Mouse (Mus musculus) forelimb bud, embryonic 11.5 days (tissue): ENCODE measurements around the gene Gm21860.
"Not testable (repeated sequence)": the region's sequence is repeated elsewhere in the genome, so short reads cannot be mapped to it uniquely, and the experiment has no call there.

Experiments
- DNase-seq: peaks from one replicate; pipeline ENCODE4 v3.0.0-alpha.2; 2012; ENCODE audit warnings: low read depth, low spot score

The Gm21860 gene

DNA sequence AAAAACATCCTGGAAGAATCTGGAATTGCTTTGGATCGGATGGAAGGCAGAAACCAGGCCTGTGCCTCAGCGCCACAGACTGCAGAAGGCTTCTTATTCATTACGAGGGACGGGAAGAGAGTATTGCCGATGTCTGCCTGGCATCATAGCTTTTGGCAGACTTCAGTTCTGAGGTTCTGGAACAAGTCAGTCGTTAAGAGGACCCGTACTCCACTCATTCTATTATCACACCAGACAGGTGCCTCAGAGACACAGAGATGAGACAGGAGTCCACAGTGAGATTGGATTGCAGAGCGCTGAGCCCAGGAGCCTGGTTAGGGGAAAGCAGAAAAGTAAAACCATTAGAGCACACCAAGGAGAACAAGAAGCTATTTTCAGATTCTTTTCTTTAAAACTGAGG lies at the start of gene Gm21860:
Gene Gm21860, minus strand, starts transcription at position 101 of the 400 bp plus-strand sequence.
- DNase-seq: not testable (repeated sequence)

DNA sequence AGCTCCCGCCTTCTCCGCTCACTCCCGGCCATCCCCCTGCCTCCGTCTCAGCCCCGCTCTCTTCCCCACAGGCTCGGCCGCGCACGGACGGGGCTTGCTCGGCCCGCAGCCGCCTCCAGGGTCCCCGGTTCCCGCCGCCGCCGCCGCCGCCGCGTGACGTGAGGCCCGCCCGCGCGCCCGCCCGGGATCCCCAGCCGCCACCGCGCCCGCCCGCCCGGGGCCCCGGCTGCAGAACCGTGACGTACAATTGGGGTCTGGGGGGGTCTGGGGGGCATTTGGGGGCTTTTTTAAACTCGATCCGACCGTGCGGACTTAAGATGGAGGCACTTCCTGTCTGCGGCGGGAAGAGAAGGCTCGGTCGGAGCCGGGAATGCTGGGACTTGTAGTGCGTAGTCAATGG lies 29.8 kb upstream of the Gm21860 start, which contains the start of gene Gm47283:
Gene Gm47283, plus strand, starts transcription at position 301 of the 400 bp plus-strand sequence.
- not testable (repeated sequence) for DNase-seq

DNA sequence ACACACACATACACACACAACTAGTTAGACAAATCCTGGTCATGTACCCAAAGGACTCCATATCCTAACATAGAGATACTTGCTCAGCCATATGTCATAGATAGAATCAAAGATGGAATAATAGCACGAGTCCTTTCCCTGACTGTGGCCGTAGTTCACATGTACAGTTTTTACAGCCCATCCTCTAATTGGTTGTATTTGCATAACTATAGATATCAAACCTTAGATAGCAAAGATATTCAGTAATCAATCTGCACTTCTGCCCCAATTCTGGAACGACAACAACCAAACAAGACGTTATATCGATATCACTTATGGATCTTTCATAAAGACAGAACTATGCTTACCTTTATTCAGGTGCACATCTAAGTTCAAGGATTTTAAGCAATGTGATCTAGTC lies 9.4 kb downstream of the Gm21860 start:
- peak; percentile 43 for DNase-seq

DNA sequence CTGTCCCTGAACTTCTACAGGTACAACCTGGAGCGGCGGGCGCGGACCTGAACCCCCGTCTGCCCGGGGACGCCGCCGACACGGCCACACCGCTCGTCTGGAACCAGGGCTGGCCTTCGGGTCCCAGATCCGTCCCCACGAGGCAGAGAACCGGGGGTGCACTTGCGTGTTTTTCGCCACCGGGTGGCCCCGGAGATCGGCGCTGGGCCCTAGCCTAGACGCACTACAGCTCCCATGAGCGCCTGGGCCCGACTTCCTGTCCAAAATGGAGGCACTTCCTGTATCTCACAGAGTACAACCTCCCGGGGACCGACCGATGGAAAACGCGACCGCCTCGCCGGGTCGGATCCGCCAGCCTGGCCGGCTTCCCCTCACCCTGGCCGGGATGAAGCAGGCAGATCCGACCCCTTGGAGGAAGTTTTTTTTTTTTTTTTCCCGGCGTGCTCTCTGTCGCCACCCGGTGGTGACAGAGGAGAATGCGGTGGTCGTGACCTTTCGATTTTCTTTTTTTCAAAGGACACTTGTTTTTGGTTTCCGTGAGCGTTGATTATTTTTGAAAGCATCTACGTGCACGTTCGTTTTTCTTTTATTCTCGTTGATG lies 10.1 kb downstream of the Gm21860 start:
- DNase-seq: peak; percentile 82

DNA sequence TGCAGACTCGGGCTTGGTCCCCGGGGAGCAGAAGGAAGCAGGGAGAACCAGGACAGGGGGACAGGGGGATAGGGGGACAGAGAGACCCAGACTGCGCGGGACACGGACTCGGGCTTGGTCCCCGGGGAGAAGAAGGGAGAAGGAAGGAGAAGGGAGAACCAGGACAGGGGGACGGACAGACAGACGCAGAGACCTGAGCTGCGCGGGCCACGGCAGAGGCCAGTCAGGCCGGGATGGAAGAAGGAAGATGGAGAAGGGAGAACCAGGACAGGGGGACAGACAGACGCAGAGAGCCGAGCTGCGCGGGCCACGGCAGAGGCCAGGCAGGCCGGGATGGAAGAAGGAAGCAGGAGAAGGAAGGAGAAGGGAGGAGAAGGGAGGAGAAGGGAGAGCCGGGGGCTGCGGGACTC lies 10.8 kb downstream of the Gm21860 start:
- peak; percentile 65 for DNase-seq

DNA sequence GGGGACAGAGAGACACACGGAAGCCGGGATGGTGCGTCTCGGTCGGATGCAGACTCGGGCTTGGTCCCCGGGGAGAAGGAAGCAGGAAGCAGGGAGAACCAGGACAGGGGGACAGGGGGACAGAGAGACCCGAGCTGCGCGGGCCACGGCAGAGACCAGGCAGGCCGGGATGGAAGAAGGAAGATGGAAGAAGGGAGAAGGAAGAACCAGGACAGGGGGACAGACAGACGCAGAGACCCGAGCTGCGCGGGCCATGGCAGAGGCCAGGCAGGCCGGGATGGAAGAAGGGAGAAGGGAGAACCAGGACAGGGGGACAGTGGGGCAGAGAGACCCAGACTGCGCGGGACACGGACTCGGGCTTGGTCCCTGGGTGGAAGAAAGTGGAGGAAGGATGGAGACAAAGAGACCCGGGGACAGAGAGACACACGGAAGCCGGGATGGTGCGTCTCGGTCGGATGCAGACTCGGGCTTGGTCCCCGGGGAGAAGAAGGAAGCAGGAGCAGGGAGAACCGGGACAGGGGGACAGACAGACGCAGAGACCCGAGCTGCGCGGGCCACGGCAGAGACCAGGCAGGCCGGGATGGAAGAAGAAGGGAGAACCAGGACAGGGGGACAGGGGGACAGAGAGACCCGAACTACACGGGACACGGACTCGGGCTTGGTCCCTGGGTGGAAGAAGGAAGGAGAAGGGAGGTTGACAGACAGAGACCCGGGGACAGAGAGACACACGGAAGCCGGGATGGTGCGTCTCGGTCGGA lies 11.4 kb downstream of the Gm21860 start:
- peak; percentile 71 for DNase-seq

DNA sequence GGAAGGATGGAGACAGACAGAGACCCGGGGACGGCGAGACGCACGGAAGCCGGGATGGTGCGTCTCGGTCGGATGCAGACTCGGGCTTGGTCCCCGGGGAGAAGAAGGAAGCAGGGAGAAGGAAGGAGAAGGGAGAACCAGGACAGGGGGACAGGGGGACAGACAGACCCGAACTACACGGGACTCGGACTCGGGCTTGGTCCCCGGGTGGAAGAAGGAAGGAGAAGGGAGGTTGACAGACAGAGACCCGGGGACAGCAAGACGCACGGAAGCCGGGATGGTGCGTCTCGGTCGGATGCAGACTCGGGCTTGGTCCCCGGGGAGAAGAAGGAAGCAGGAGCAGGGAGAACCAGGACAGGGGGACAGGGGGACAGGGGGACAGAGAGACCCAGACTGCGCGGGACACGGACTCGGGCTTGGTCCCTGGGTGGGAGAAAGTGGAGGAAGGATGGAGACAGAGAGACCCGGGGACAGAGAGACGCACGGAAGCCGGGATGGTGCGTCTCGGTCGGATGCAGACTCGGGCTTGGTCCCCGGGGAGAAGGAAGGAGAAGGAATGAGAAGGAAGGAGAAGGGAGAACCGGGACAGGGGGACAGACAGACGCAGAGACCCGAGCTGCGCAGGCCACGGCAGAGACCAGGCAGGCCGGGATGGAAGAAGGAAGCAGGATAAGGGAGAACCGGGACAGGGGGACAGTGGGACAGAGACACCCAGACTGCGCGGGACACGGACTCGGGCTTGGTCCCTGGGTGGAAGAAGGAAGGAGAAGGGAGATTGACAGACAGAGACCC lies 12.2 kb downstream of the Gm21860 start:
- peak; percentile 83 for DNase-seq

DNA sequence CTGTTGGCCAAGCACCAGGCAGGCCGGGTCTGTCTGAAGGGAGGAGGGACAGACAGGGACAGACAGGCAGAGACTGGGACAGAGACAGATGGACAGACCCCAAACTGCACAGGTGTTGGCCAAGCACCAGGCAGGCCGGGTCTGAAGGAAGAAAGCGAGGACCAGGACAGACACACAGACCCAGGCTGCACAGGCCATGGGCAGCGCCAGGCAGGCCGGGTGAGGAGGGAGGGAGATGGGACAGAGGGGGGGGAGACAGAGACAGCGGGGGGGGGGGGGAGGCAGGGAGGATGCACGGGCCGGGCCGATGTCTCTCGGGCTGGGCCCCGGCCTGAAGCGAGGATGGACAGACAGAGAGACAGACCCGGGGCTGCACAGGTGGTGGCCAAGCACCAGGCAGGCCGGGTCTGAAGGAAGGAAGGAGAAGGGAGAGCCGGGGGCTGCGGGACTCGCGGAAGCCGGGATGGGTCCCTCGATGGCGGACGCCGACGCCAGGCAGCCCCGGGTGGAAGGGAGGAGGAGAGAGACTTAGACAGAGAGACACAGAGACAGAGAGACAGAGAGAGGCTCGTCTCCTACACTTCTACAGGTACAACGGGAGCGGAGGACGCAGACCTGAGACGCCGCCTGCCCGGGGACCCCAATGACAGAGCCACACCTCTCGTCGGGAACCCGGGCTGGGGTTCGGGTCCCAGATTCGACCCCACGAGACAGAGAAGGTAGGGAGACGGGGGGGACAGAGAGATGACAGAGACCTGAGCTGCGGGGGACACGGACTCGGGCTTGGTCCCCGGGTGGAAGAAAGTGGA lies 13.0 kb downstream of the Gm21860 start:
- peak; percentile 84 for DNase-seq

DNA sequence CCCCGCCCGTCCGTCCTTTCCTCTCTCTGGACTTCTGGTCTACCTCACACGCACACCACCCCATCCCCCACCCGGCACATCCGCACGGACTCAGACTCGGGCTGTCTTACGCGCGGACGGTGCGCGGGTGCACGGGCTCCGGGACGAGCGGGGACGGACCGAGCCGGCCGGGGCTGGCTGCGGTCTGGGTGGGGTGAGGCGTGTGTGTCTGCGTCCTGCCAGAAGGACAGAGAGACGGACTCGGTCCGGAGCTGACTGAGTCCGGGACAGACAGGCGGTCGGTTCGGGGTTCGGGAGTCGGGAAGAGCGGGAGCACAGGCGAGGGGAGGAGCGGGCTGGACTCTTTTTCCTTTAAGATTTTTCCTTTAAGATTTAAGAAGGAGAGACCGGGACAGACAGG lies 13.6 kb downstream of the Gm21860 start:
- peak; percentile 88 for DNase-seq

DNA sequence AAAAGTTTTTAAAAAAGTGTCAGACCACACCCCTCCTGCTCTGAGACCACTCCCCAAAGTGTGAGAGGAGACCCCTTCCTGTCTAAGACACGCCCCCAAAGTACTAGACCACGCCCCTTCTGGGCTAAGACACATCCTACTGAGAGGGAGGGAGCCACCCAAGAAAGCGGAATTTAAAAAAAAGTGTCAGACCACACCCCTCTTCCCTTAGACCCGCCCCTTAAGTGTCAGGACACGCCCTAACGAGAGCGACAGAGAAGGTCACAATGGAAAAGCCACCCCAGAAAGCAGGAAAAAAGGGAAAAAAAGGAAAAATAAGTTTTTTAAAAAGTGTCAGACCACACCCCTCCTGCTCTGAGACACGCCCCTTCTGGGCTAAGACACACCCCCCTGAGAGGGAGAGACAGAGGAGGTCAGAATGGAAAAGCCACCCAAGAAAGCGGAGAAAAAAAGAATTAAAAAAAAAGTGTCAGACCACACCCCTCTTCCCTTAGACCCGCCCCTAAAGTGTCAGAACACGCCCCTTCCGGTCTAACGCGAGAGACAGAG lies 14.5 kb downstream of the Gm21860 start:
- peak; percentile 90 for DNase-seq

DNA sequence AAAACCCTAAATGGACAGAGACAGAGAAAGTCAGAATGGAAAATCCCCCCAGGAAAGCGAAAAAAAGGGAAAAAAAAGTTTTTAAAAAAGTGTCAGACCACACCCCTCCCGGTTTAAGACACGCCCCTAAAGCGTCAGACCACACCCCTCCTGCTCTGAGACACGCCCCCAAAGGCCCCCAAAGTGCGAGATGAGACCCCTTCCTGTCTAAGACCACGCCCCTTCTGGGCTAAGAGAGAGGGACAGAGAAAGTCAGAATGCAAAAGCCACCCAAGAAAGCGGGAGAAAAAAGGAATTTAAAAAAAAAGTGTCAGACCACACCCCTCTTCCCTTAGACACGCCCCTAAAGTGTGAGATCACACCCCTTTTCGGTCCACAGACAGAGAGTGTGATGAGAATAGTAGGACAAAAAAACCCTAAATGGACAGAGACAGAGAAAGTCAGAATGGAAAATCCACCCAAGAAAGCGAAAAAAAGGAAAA lies 15.0 kb downstream of the Gm21860 start:
- peak; percentile 93 for DNase-seq

DNA sequence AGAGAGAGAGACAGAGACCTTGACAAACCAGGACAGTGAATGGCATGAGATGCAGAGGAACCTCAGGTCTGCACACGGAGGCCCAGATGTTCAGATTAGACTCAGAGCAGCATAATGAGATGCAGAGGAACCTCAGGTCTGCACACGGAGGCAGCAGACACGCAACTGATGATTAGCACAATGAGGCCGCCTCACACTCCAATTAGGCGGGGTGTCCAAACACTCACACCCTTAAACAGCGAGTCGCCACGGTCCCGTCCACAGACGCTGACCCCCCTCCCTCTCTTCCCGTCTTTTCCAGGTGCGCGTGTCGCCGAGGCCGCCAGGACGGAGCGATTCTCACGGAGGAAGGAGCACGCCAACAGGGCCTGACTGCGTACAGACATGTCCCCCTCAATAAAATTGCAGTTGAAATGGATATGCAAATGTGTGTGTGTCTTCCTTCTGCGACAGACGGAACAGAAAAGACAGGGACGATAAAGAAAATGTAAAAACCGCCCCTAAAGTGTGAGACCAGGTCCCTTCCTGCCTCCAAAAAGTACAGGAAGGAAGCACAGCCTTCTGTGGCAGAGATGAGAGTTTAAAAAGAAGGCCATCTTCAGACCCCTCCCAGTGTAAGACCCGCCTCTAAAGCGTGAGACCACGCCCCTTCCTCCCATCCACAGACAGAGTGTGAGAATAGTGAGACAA lies 15.6 kb downstream of the Gm21860 start:
- peak; percentile 84 for DNase-seq

DNA sequence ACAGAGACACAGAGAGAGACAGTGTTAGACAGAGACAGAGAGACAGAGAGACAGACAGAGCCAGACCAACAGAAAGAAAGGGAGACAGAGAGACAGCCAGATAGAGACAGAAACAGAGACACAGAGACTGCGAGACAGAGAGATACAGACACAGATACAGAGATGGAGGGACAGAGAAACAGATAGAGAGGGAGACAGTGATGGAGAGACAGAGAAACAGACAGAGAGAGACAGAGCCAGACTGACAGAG lies 16.3 kb downstream of the Gm21860 start:
- DNase-seq: no peak

DNA sequence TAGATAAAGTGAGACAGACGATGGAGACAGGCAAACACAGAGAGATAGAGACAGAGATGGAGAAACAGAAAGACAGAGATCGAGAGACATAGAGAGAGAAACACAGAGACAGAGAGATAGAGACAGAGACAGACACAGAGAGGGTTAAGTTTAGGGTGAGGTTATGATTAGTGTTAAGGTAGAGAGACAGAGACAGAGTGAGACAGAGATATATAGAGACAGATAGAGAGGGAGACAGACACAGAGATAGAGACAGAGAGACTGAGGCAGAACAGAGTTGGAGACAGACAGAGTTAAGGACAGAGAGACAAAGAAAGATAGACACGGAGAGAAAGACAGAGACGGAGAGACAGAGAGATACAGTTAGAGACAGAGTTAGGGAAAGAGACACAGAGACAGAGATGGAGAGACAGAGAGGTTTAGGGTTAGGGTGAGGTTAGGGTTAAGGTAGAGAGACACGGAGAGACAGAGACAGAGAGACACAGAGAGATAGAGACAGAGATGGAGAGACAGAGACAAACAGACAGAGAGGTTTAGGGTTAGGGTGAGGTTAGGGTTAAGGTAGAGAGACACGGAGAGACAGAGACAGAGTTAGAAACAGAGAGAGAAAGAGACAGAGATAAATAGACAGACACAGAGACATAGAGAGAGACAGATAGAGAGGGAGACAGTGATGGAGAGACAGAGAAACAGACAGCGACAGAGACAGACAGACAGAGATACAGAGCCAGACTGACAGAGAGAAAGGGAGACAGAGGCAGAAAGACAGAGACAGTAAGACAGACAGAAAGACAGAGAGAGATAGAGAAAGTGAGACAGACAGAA lies 16.8 kb downstream of the Gm21860 start:
- peak; percentile 63 for DNase-seq

DNA sequence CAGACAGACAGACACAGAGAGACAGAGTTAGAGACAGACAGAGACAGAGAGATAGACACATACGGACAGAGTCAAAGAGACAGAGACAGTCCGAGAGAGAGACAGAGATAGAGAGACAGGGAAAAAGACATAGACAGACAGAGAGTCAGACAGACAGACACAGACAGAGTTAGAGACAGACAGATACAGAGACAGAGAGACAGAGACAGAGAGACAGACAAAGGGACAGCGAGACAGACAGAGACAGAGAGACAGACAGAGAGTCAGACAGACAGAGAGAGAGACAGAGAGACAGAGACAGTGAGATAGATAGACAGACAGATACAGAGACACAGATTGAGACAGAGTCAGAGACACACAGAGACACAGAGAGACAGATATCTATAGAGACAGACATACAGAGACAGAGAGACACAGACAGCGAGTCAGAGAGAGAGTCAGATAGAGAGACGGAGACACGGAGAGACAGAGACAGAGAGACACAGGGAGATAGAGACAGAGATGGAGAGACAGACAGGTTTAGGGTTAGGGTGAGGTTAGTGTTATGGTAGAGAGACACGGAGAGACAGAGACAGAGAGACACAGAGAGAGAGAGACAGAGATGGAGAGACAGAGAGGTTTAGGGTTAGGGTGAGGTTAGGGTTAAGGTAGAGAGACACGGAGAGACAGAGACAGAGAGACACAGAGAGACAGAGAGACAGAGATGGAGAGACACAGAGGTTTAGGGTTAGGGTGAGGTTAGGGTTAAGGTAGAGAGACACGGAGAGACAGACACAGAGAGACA lies 18.2 kb downstream of the Gm21860 start:
- DNase-seq: peak; percentile 76

DNA sequence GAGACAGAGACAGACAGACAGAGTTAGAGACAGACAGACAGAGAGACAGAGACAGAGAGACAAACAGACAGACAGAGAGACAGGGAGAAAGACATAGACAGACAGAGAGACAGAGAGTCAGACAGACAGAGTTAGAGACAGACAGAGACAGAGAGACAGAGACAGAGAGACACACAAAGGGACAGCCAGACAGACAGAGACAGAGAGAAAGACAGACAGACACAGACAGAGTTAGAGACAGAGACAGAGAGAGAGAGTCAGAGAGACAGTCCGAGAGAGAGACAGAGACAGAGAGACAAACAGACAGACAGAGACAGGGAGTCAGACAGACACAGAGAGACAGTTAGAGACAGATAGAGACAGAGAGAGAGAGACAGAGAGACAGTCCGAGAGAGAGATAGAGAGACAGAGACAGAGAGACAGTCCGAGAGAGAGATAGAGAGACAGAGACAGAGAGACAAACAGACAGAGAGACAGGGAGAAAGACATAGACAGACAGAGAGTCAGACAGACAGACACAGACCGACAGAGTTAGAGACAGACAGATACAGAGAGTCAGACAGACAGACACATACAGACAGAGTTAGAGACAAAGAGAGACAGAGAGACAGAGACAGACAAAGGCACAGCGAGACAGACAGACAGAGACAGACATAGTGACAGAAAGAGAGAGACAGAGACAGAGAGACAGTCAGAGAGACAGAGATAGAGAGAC lies 19.3 kb downstream of the Gm21860 start:
- DNase-seq: peak; percentile 82

DNA sequence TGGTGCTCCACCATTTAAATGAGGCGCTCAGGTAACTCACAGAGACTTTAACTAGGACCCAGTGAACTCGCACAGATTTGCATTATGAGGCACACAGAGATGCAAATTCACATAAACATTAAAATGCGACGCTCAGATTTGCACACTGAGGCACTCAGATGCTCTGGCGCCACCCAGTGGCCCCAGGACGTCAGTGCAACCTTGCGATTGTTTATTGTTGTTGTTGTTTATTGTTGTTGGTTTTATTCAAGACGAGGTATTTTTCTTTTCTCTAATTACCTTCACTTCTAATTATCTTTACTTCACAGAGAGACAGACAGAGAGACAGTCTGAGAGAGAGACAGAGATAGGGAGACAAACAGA lies 20.3 kb downstream of the Gm21860 start:
- DNase-seq: peak; percentile 96

DNA sequence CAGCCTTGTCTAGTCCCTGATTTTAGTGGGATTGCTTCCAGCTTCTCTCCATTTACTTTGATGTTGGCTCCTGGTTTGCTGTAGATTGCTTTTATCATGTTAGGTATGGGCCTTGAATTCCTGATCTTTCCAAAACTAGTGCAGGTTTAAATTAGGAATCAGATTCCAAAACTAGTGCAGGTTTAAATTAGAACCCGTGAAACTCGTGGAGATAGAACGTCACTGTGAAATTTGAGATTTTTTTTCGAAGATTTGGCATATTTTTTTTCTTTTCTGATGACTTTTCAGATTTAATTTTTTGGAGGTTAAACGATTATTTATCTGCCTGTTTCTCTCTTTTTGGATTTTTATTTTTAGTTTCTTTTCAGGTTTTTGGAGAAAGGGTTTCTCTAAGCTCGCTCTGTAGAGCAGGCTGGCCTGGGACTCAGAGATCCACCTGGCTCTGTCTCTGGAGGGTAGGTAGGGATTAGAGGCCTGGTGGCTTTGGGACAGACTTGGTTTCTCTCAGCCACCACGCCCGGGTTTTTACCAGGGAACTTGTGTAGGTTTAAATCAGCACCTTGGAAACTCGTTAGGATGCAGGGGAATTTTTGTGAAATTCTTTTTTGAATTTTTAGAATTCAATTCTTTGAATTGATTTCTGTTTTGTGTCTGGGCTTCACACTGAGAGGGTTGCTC lies 20.8 kb downstream of the Gm21860 start:
- peak; percentile 39 for DNase-seq
